Comparison of ENCODE assay signal across 28 mouse cellular contexts in the genomic region with DNA sequence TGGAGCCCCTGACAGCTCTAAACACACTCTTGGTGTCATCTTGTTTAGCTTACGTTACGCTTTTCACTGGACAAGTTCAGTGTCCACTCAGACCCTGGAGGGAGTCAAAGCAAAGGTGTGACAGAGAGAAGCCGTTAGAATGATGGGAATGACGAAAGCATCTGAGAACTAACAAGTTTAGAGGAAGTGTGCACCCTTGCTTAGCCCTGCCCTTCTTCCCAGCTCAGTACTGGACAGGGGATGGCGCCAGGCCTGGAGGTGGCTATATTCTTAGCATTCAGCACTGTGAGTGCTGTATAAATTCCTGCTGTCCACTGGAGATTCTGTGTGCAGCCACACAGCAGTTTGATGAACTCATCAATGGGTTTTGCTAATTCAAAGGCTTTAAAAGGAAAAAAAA. TPM values are rescaled to one million over a fixed set of nuclear protein-coding genes. Genes with fewer than 3 reads are reported as not detected.
DNase-seq lines count a peak whose midpoint lies in the region; ATAC-seq and TF ChIP-seq lines count a peak whose summit lies in the region.
"Had no signal": no experiment of that assay in that cellular context is flagged by ENCODE, and none has a peak within 500 bp of the region (broad histone marks: within the 10 kb centered on the region; RNA-seq: fewer than 3 reads in every experiment).

No protein-coding gene starts in this region.

- H3K9me3 ChIP-seq in heart, embryonic 13.5 days, result no peaks in the 10 kb centered on the region
- H3K9me3 ChIP-seq in forebrain, embryonic 11.5 days (ENCODE audit: control insufficient read depth, low read length), result no peaks in the 10 kb centered on the region
- H3K9me3 ChIP-seq: forebrain, embryonic 12.5 days; hindbrain, embryonic 13.5 days; limb, embryonic 10.5 days; limb, embryonic 15.5 days; liver, embryonic 13.5 days; midbrain, embryonic 12.5 days; neural tube, embryonic 12.5 days had no signal

- peak overlapping the region; percentile 71 for H3K27ac ChIP-seq in heart, embryonic 13.5 days (replicated peaks)
- H3K27ac ChIP-seq in heart, adult 2 months, result no peak overlapping the region
- H3K27ac ChIP-seq in left cerebral cortex, adult 2 months, result peak overlapping the region; percentile 1; the same call in 1 of the 2 replicates
- H3K27ac ChIP-seq in forebrain, embryonic 11.5 days (ENCODE audit: low read depth, low read length), result no peak overlapping the region
- H3K27ac ChIP-seq: forebrain, embryonic 12.5 days; hindbrain, embryonic 13.5 days; limb, embryonic 10.5 days; limb, embryonic 15.5 days; liver, embryonic 13.5 days; midbrain, embryonic 12.5 days; neural tube, embryonic 12.5 days had no signal

- ATAC-seq in heart, embryonic 13.5 days (ENCODE audit: extremely low read depth, insufficient number of reproducible peaks, low FRiP score, low TSS enrichment), result no peak
- ATAC-seq in megakaryocyte, adult 5-6 weeks (ENCODE audit: poor library complexity, severe bottlenecking), result peak; percentile 69
- ATAC-seq in forebrain, embryonic 11.5 days (replicated peaks; ENCODE audit: low FRiP score), result no peak
- ATAC-seq: forebrain, postnatal 0 days; intestine, postnatal 0 days had no signal

- no peaks in the 10 kb centered on the region for H3K27me3 ChIP-seq in heart, embryonic 13.5 days (replicated peaks)
- no peaks in the 10 kb centered on the region for H3K27me3 ChIP-seq in heart, adult 2 months (ENCODE audit: control insufficient read depth, insufficient read depth, low read length)
- no peaks in the 10 kb centered on the region for H3K27me3 ChIP-seq in forebrain, embryonic 11.5 days (ENCODE audit: control insufficient read depth, insufficient read depth, low read length)
- H3K27me3 ChIP-seq: forebrain, embryonic 12.5 days; hindbrain, embryonic 13.5 days; limb, embryonic 15.5 days; liver, embryonic 13.5 days; midbrain, embryonic 12.5 days; neural tube, embryonic 12.5 days had no signal

- no peak for TF ChIP-seq EP300 in heart, adult 2 months (IDR thresholded peaks at IDR 0.05; ENCODE audit: insufficient read depth, low read depth, low read length)

- peaks cover 6% of the 10 kb centered on the region for H3K79me2 ChIP-seq in heart, adult 2 months (replicated peaks; ENCODE audit: control insufficient read depth, insufficient read depth, low read length)

- peak overlapping the region; percentile 12 for H3K4me2 ChIP-seq in heart, embryonic 13.5 days
- no peak overlapping the region for H3K4me2 ChIP-seq in forebrain, embryonic 11.5 days (ENCODE audit: low read depth, low read length, severe bottlenecking)
- H3K4me2 ChIP-seq: forebrain, embryonic 12.5 days; hindbrain, embryonic 13.5 days; limb, embryonic 15.5 days; liver, embryonic 13.5 days; midbrain, embryonic 12.5 days; neural tube, embryonic 12.5 days had no signal

- intact Hi-C loops in heart, adult 2 months (cut with DNase I), result no loop called here
- intact Hi-C loops in left cerebral cortex, adult 2 months (cut with DNase I), result no loop called here

- 51% methylated on average over 5 of the region's 5 CpGs for WGBS in heart, embryonic 13.5 days
- 57% methylated on average over 5 of the region's 5 CpGs for WGBS in heart, adult 2 months
- WGBS in forebrain, embryonic 11.5 days, result 85% methylated on average over 5 of the region's 5 CpGs

- no peak overlapping the region for H3K4me3 ChIP-seq in heart, embryonic 13.5 days
- no peak overlapping the region for H3K4me3 ChIP-seq in heart, adult 2 months
- H3K4me3 ChIP-seq in left cerebral cortex, adult 2 months, result no peak overlapping the region
- H3K4me3 ChIP-seq in forebrain, embryonic 11.5 days (ENCODE audit: low read depth, low read length), result no peak overlapping the region
- H3K4me3 ChIP-seq: erythroblast, embryonic 14.5 days; forebrain, embryonic 12.5 days; hindbrain, embryonic 13.5 days; limb, embryonic 10.5 days; limb, embryonic 15.5 days; liver, embryonic 13.5 days; midbrain, embryonic 12.5 days; myocyte; neural tube, embryonic 12.5 days had no signal

- peaks cover 48% of the 10 kb centered on the region for H3K4me1 ChIP-seq in heart, embryonic 13.5 days
- H3K4me1 ChIP-seq in heart, adult 2 months (ENCODE audit: control insufficient read depth, insufficient read depth, low read length), result peaks cover 9% of the 10 kb centered on the region
- no peaks in the 10 kb centered on the region for H3K4me1 ChIP-seq in forebrain, embryonic 11.5 days (replicated peaks; ENCODE audit: control insufficient read depth, insufficient read depth, low read length)
- H3K4me1 ChIP-seq: forebrain, embryonic 12.5 days had no signal

- H3K9ac ChIP-seq in heart, embryonic 13.5 days, result peak overlapping the region; percentile 33; the same call in 1 of the 2 replicates
- no peak overlapping the region for H3K9ac ChIP-seq in heart, adult 2 months (ENCODE audit: low read depth, low read length)
- no peak overlapping the region for H3K9ac ChIP-seq in forebrain, embryonic 11.5 days (ENCODE audit: low read length)
- H3K9ac ChIP-seq: forebrain, embryonic 12.5 days; forebrain, postnatal 0 days; hindbrain, embryonic 13.5 days; limb, embryonic 15.5 days; liver, embryonic 13.5 days; midbrain, embryonic 12.5 days; neural tube, embryonic 12.5 days had no signal

- TF ChIP-seq CTCF in heart, adult 2 months (IDR thresholded peaks at IDR 0.05), result no peak
- no peak for TF ChIP-seq CTCF in left cerebral cortex, adult 2 months (IDR thresholded peaks at IDR 0.05)

- 0 out of 2 replicates have a peak, but pooled peaks cover 4% of the 10 kb centered on the region for H3K36me3 ChIP-seq in heart, embryonic 13.5 days
- H3K36me3 ChIP-seq in heart, adult 2 months (ENCODE audit: control insufficient read depth, insufficient read depth, low read length), result no peaks in the 10 kb centered on the region
- no peaks in the 10 kb centered on the region for H3K36me3 ChIP-seq in forebrain, embryonic 11.5 days (ENCODE audit: control insufficient read depth, insufficient read depth, low read length)
- H3K36me3 ChIP-seq: forebrain, embryonic 12.5 days; liver, embryonic 13.5 days; midbrain, embryonic 12.5 days; neural tube, embryonic 12.5 days had no signal

- DNase-seq in heart, adult 2 months, result no peak
- peak in 1 of 2 experiments; percentile 6 for DNase-seq in left cerebral cortex, adult 2 months (ENCODE audit: extremely low spot score in 1 of 2, low spot score in 2 of 2)
- no peak for DNase-seq in left cerebral cortex, adult 8-10 months (ENCODE audit: low spot score in 2 of 2)
- no peak for DNase-seq in forebrain, embryonic 11.5 days (ENCODE audit: low spot score)
- DNase-seq: adrenal gland, postnatal 25 days; B cell, adult 2 months; cerebellum, adult 11-12 months; cerebellum, adult 9-11 months; forebrain, postnatal 0 days; gastrocnemius, postnatal 10 days; kidney, adult 9 months; kidney, postnatal 14 days; liver, embryonic 13.5 days; lung, adult 18-20 months; lung, postnatal 14 days; right cerebral cortex, adult 18-20 months; spleen, adult 18-20 months had no signal

- TF ChIP-seq POLR2A in heart, adult 2 months (IDR thresholded peaks at IDR 0.05; ENCODE audit: insufficient read depth, low read depth, low read length), result no peak

RNA-seq across cellular contexts. Expression of a gene that starts 18.6 kb away (rescaled TPM):
- polyA plus RNA-seq in heart, embryonic 13.5 days (2015; fragmentation: Nextera tagmentation; extraction: Ambion mirVana), result 7.8 and 10.5 TPM in 2 replicates
- total RNA-seq in heart, adult 2 months (2021), result 1 to 10 TPM; 8.9 to 9.3 TPM
- polyA plus RNA-seq in heart, adult 2 months (2012; rRNA removed), result 8.5 and 11.1 TPM in 2 replicates
- total RNA-seq in left cerebral cortex, adult 2 months (2021), result 10 to 100 TPM; 91.3 to 91.5 TPM
- 10 to 100 TPM; 64.5 to 73.4 (median 67.2) TPM for total RNA-seq in left cerebral cortex, adult 8-10 months (2022)
- total RNA-seq in megakaryocyte, adult 5-6 weeks (2015), result 33.0 and 37.6 TPM in 2 replicates
- total RNA-seq in megakaryocyte, adult 5-6 weeks (2017), result 23.4 and 24.0 TPM in 2 replicates
- 21.7 and 23.8 TPM in 2 replicates for polyA plus RNA-seq in forebrain, embryonic 11.5 days (2014; fragmentation: Nextera tagmentation; extraction: Ambion mirVana)

Comparison
In these comparisons a context has a peak if more than half of its experiments do, and no peak if none do; other contexts are left out.
1. H3K27ac ChIP-seq: peak in heart, embryonic 13.5 days (single experiment) and left cerebral cortex, adult 2 months (single experiment); none in heart, adult 2 months (single experiment) and forebrain, embryonic 11.5 days (single experiment).